Mouse (Mus musculus): ENCODE measurements around the gene Klk9. TPM values are rescaled to one million over a fixed set of nuclear protein-coding genes. Genes with fewer than 3 reads are reported as not detected.

Klk9 gene
- polyA plus RNA-seq, 1 experiment from 2014 or later, result not detected

DNA sequence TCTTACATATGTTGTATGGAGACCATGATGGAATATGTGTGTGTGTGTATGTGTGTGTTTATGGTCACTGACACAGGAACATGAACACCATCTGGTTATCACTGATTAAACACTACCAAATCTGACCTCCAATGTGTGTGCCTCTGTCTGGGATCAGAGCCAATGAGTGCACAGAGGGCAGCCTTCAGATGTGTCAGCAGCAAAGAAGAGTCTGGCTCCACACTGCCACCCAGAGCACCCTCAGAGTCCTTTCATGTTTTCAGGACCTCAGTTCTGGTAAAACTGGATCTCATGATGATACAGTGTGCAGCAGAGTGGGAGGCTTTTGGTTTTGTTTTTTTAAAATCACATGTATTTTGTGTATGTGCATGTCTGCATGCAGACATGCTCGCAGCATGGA lies 6.4 kb upstream of the Klk9 start:
- Histone ChIP-seq H3K9ac (replicated peaks) (no peak overlapping the region), H3K27ac (ENCODE audit: low read depth) (no peak overlapping the region), H3K36me3 (replicated peaks; ENCODE audit: insufficient read depth, low read length) (no peaks in the 10 kb centered on the region), H3K27me3 (ENCODE audit: insufficient read depth, low read length) (peaks cover 9% of the 10 kb centered on the region; the same call in 1 of the 2 replicates), H3K4me3 (ENCODE audit: low read depth, low read length) (no peak overlapping the region), H3K4me1 (ENCODE audit: insufficient read depth) (no peaks in the 10 kb centered on the region), H3K4me2 (ENCODE audit: low read depth, low read length) (no peak overlapping the region), H3K9me3 (ENCODE audit: low read length) (no peaks in the 10 kb centered on the region)
- TF ChIP-seq EP300 (IDR thresholded peaks at IDR 0.05; ENCODE audit: low read depth), result no peak
- peak; percentile 18; the same call in 1 of the 2 replicates for TF ChIP-seq CTCF (IDR thresholded peaks at IDR 0.05; ENCODE audit: low read depth)
- no peak for DNase-seq
- WGBS (ENCODE audit: insufficient replicate concordance), result 69% methylated on average over 1 of the region's 1 CpGs
- ATAC-seq, result no peak

DNA sequence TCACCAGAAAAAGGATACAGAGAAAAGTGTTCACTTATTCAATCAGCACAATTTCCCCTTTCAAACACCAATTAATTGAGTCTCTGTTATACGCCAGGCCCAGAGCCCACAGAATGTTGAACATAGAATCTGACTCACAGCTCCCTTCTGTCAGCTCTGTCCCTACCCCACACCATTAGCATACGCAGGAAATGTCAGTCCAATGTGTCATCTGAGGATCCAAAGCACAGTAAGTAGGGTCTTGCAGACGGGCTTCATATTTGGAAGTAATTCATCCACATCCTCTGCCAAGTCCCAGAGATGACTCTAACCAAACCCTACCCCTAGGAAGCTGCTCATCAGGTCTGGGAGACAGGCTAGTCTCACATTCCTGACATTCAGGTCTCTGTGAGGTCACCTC lies 3.6 kb upstream of the Klk9 start:
- no peak for DNase-seq
- no peaks in the 10 kb centered on the region for H3K9me3 ChIP-seq (ENCODE audit: low read length)
- no peaks in the 10 kb centered on the region for H3K36me3 ChIP-seq (replicated peaks; ENCODE audit: insufficient read depth, low read length)
- H3K9ac ChIP-seq (replicated peaks), result no peak overlapping the region
- no peak for ATAC-seq
- TF ChIP-seq EP300 (IDR thresholded peaks at IDR 0.05; ENCODE audit: low read depth) (no peak), CTCF (IDR thresholded peaks at IDR 0.05; ENCODE audit: low read depth) (no peak)
- H3K27ac ChIP-seq (ENCODE audit: low read depth), result no peak overlapping the region
- no peak overlapping the region for H3K4me2 ChIP-seq (ENCODE audit: low read depth, low read length)
- no peak overlapping the region for H3K4me3 ChIP-seq (ENCODE audit: low read depth, low read length)
- peaks cover 5% of the 10 kb centered on the region; the same call in 1 of the 2 replicates for H3K27me3 ChIP-seq (ENCODE audit: insufficient read depth, low read length)
- 69% methylated on average over 3 of the region's 3 CpGs for WGBS (ENCODE audit: insufficient replicate concordance)
- no peaks in the 10 kb centered on the region for H3K4me1 ChIP-seq (ENCODE audit: insufficient read depth)

DNA sequence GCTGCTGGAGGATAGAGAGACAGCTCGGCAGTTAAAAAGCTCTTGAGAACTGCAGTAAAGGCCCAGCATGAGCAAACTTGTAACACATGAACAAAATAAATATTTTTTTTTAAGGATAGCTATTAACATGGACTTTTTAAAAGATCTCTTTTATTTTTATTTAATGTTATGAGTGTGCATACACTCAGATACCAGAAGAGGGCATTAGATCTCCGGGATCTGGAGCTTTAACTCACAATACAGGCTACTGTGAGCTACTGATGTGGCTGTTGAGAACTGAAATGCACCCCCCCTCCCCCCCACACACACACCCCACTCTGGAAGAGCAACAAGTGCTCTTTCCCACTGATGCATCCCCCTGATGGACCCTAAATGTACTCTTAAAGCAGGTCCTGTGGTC lies 2.4 kb upstream of the Klk9 start:
- TF ChIP-seq CTCF (IDR thresholded peaks at IDR 0.05; ENCODE audit: low read depth), result 0 out of 2 replicates have a peak, but pooled peaks have one; percentile 2
- no peak for TF ChIP-seq EP300 (IDR thresholded peaks at IDR 0.05; ENCODE audit: low read depth)
- ATAC-seq (no peak), DNase-seq (no peak)
- H3K36me3 ChIP-seq (replicated peaks; ENCODE audit: insufficient read depth, low read length), result no peaks in the 10 kb centered on the region
- no peaks in the 10 kb centered on the region for H3K27me3 ChIP-seq (ENCODE audit: insufficient read depth, low read length)
- no peak overlapping the region for H3K9ac ChIP-seq (replicated peaks)
- no peaks in the 10 kb centered on the region for H3K4me1 ChIP-seq (ENCODE audit: insufficient read depth)
- no peaks in the 10 kb centered on the region for H3K9me3 ChIP-seq (ENCODE audit: low read length)
- 55% methylated on average over 2 of the region's 2 CpGs for WGBS (ENCODE audit: insufficient replicate concordance)
- no peak overlapping the region for H3K4me3 ChIP-seq (ENCODE audit: low read depth, low read length)
- H3K27ac ChIP-seq (ENCODE audit: low read depth), result no peak overlapping the region
- H3K4me2 ChIP-seq (ENCODE audit: low read depth, low read length), result no peak overlapping the region

DNA sequence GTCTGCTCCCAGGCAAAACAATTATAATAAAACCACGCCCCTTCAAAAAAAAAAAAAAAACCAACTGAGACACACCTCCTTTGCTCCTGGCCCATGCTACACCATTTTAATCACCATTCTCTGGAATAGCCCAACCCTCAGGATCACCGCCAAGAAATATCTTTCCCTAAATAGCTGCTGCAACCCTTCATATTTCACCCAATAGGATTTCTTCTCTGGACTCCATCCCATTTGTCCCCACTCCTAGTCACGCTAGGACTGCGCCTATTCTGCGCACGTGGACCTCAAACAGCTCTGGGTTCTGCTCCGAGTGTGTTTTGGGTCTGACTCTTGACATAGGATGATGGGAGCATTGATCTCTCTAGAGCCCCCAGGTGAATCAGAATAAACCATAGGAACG lies 4.7 kb downstream of the Klk9 start:
- TF ChIP-seq EP300 (IDR thresholded peaks at IDR 0.05; ENCODE audit: low read depth) (no peak), CTCF (IDR thresholded peaks at IDR 0.05; ENCODE audit: low read depth) (no peak)
- WGBS (ENCODE audit: insufficient replicate concordance), result 11% methylated on average over 8 of the region's 8 CpGs
- Histone ChIP-seq H3K27me3 (ENCODE audit: insufficient read depth, low read length) (peaks cover 21% of the 10 kb centered on the region), H3K27ac (ENCODE audit: low read depth) (no peak overlapping the region), H3K4me3 (ENCODE audit: low read depth, low read length) (peak overlapping the region; percentile 39; the same call in 1 of the 2 replicates), H3K4me1 (ENCODE audit: insufficient read depth) (peaks cover 10% of the 10 kb centered on the region), H3K9me3 (ENCODE audit: low read length) (no peaks in the 10 kb centered on the region), H3K36me3 (replicated peaks; ENCODE audit: insufficient read depth, low read length) (no peaks in the 10 kb centered on the region), H3K9ac (replicated peaks) (no peak overlapping the region), H3K4me2 (ENCODE audit: low read depth, low read length) (peak overlapping the region; percentile 75; the same call in 1 of the 2 replicates)
- DNase-seq (no peak), ATAC-seq (no peak)

- Histone ChIP-seq H3K4me3 (ENCODE audit: low read depth, low read length) (peak within 1 kb of the TSS; percentile 39), H3K9me3 (ENCODE audit: low read length) (no peaks in the 10 kb centered on the region), H3K36me3 (replicated peaks; ENCODE audit: insufficient read depth, low read length) (no peaks in the 10 kb centered on the region), H3K27ac (ENCODE audit: low read depth) (no peak within 1 kb of the TSS), H3K4me2 (ENCODE audit: low read depth, low read length) (peak within 1 kb of the TSS; percentile 75), H3K4me1 (ENCODE audit: insufficient read depth) (peaks cover 10% of the 10 kb centered on the region), H3K9ac (replicated peaks) (no peak within 1 kb of the TSS), H3K27me3 (ENCODE audit: insufficient read depth, low read length) (peaks cover 21% of the 10 kb centered on the region)
- DNase-seq (peak; percentile 27), ATAC-seq (peak; percentile 10; the same call in 1 of the 2 replicates)
- TF ChIP-seq CTCF (IDR thresholded peaks at IDR 0.05; ENCODE audit: low read depth) (no peak), EP300 (IDR thresholded peaks at IDR 0.05; ENCODE audit: low read depth) (no peak)
- WGBS (ENCODE audit: insufficient replicate concordance), result under 1% methylated on average over 28 of the region's 28 CpGs
Observed at GRCm38 (mm10) chr7:43797333-43797769, 5.7 kb downstream of the Klk9 start, which contains the start of gene Klk8. TSS of gene Klk8 (plus strand) at chr7:43797577.

- H3K4me3 ChIP-seq (ENCODE audit: low read depth, low read length), result peak overlapping the region; percentile 39
- no peaks in the 10 kb centered on the region for H3K9me3 ChIP-seq (ENCODE audit: low read length)
- no peak for ATAC-seq
- peak overlapping the region; percentile 75 for H3K4me2 ChIP-seq (ENCODE audit: low read depth, low read length)
- no peak for TF ChIP-seq EP300 (IDR thresholded peaks at IDR 0.05; ENCODE audit: low read depth)
- no peak for TF ChIP-seq CTCF (IDR thresholded peaks at IDR 0.05; ENCODE audit: low read depth)
- no peak overlapping the region for H3K27ac ChIP-seq (ENCODE audit: low read depth)
- 12% methylated on average over 13 of the region's 13 CpGs for WGBS (ENCODE audit: insufficient replicate concordance)
- no peaks in the 10 kb centered on the region for H3K36me3 ChIP-seq (replicated peaks; ENCODE audit: insufficient read depth, low read length)
- H3K4me1 ChIP-seq (ENCODE audit: insufficient read depth), result peaks cover 10% of the 10 kb centered on the region
- DNase-seq, result no peak
- H3K9ac ChIP-seq (replicated peaks), result no peak overlapping the region
- H3K27me3 ChIP-seq (ENCODE audit: insufficient read depth, low read length), result peaks cover 21% of the 10 kb centered on the region
Observed at GRCm38 (mm10) chr7:43797844-43798462, 6.3 kb downstream of the Klk9 start.
